Mouse (Mus musculus): ENCODE results near the gene Mybpc2.

GRCm38 (mm10) chr7:44495992-44496770 is 28.3 kb downstream of the Mybpc2 start, which contains the start of the genes Emc10 and Fam71e1:
- TF ChIP-seq USF1 (IDR thresholded peaks at IDR 0.05; ENCODE audit: low read depth) (no peak), POLR2A (IDR thresholded peaks at IDR 0.05; ENCODE audit: insufficient read length, low read depth) (peak; percentile 60), CEBPB (IDR thresholded peaks at IDR 0.05; ENCODE audit: insufficient read depth, poor library complexity, severe bottlenecking) (no peak), POLR2AphosphoS2 (IDR thresholded peaks at IDR 0.05; ENCODE audit: insufficient read length, low read depth) (peak; percentile 59), TCF12 (IDR thresholded peaks at IDR 0.05; ENCODE audit: insufficient read depth, poor library complexity, severe bottlenecking) (no peak), MAX (IDR thresholded peaks at IDR 0.05; ENCODE audit: low read depth) (no peak), E2F4 (IDR thresholded peaks at IDR 0.05; ENCODE audit: insufficient read depth) (no peak), REST (IDR thresholded peaks at IDR 0.05; ENCODE audit: insufficient read depth, insufficient read length) (no peak)
